Mouse (Mus musculus): ENCODE measurements around the gene Nkapl.

DNA sequence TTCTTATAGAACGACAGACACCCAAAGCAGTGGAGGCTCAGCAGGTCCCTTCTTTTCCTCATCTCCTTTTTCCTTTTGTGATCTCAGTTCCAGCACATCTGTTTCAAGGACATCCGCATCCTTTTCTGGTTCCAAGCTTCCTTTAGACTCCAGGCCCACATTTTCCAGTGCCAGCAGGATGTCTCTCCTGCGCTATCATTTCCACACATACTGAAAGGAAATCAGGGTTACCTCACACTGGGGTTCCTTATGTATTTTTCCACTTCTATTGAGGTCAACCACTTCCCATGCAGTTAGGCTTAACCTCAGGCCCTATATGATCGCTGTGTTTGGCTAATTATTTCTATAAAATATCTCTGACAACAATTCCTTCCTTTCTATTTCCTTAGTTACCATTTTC, 32.8 kb downstream of the Nkapl start:
- TF ChIP-seq POLR2A (IDR thresholded peaks at IDR 0.05; ENCODE audit: insufficient read depth, low read depth, low read length) (no peak), CTCF (IDR thresholded peaks at IDR 0.05; ENCODE audit: insufficient read depth, low read depth, low read length) (no peak)
